Mouse (Mus musculus) hindbrain, embryonic 12.5 days (tissue): Measurements from ENCODE around the gene Bcas1. TPM values are rescaled to one million over a fixed set of nuclear protein-coding genes. Genes with fewer than 3 reads are reported as not detected.
A peak's percentile ranks its signal among the peaks of the same experiment; 100 is the strongest.

Experiments
- ATAC-seq: fragments of 200-750 bp; cut with Nextera tagmentation; 2 replicates; pipeline ENCODE4 v1.8.0; 2017; ENCODE audit warnings: moderate TSS enrichment; ENCODE audit not compliant: low FRiP score
- H3K27ac ChIP-seq: fragments of 300-500 bp; sonication (generic); 2 replicates; pipeline ENCODE4 v1.5.1; 2016; ENCODE audit warnings: mild to moderate bottlenecking
- H3K27me3 ChIP-seq: fragments of 300-500 bp; sonication (generic); 2 replicates; pipeline ENCODE4 v1.6.1; 2016; ENCODE audit warnings: mild to moderate bottlenecking
- H3K36me3 ChIP-seq: fragments of 300-500 bp; sonication (generic); 2 replicates; pipeline ENCODE4 v1.6.1; 2016; ENCODE audit warnings: mild to moderate bottlenecking
- H3K4me1 ChIP-seq: fragments of 300-500 bp; sonication (generic); 2 replicates; pipeline ENCODE4 v1.6.1; 2016
- H3K4me2 ChIP-seq: fragments of 300-500 bp; sonication (generic); replicated peaks from 2 replicates; pipeline ENCODE4 v1.6.1; 2016; ENCODE audit warnings: mild to moderate bottlenecking
- H3K4me3 ChIP-seq: fragments of 300-500 bp; sonication (generic); 2 replicates; pipeline ENCODE4 v1.5.1; 2016; ENCODE audit warnings: mild to moderate bottlenecking
- H3K9ac ChIP-seq: fragments of 300-500 bp; sonication (generic); 2 replicates; pipeline ENCODE4 v1.6.1; 2016; ENCODE audit warnings: mild to moderate bottlenecking, moderate library complexity
- H3K9me3 ChIP-seq: fragments of 300-500 bp; sonication (generic); replicated peaks from 2 replicates; pipeline ENCODE4 v1.6.1; 2016; ENCODE audit warnings: mild to moderate bottlenecking
- WGBS: fragments of 180-500 bp; shearing (Covaris S2); methylation state at CpG from one replicate; pipeline ENCODE4 v1.1.7; 2016; 5-methylcytosine and 5-hydroxymethylcytosine counted together
- polyA plus RNA-seq: library from polyadenylated mRNA; unstranded; fragments of >200 nt; fragmentation: Nextera tagmentation; extraction: Ambion mirVana; gene quantifications from 2 replicates; pipeline ENCODE4 v1.2.1, GENCODE M21; 2016

Gene Bcas1
- polyA plus RNA-seq, 1 experiment from 2014 or later, result 10.1 TPM

- WGBS, result 11% methylated on average over 9 of the region's 9 CpGs
- Histone ChIP-seq H3K27ac (no peak overlapping the region), H3K9ac (no peak overlapping the region), H3K27me3 (peaks cover 5% of the 10 kb centered on the region; the same call in 1 of the 2 replicates), H3K4me3 (no peak overlapping the region), H3K4me2 (peak overlapping the region; percentile 27; the same call in 1 of the 2 replicates), H3K4me1 (peaks cover 3% of the 10 kb centered on the region; the same call in 1 of the 2 replicates), H3K36me3 (no peaks in the 10 kb centered on the region), H3K9me3 (no peaks in the 10 kb centered on the region)
- ATAC-seq, result peak; percentile 43; the same call in 1 of the 2 replicates
These were observed 23.3 kb upstream of the Bcas1 start for GRCm38 (mm10) chr2:170450933-170451332.

- H3K4me2 ChIP-seq, result no peak overlapping the region
- H3K9ac ChIP-seq, result no peak overlapping the region
- peaks cover 5% of the 10 kb centered on the region; the same call in 1 of the 2 replicates for H3K27me3 ChIP-seq
- peaks cover 3% of the 10 kb centered on the region; the same call in 1 of the 2 replicates for H3K4me1 ChIP-seq
- H3K9me3 ChIP-seq, result no peaks in the 10 kb centered on the region
- H3K36me3 ChIP-seq, result no peaks in the 10 kb centered on the region
- 66% methylated on average over 10 of the region's 10 CpGs for WGBS
- H3K27ac ChIP-seq, result no peak overlapping the region
- H3K4me3 ChIP-seq, result no peak overlapping the region
- no peak for ATAC-seq
These were observed 20.0 kb upstream of the Bcas1 start for GRCm38 (mm10) chr2:170447651-170448050.

GRCm38 (mm10) chr2:170446843-170447383 is 19.3 kb upstream of the Bcas1 start:
- Histone ChIP-seq H3K36me3 (no peaks in the 10 kb centered on the region), H3K9me3 (no peaks in the 10 kb centered on the region), H3K27me3 (peaks cover 5% of the 10 kb centered on the region; the same call in 1 of the 2 replicates), H3K4me2 (no peak overlapping the region), H3K4me1 (peaks cover 3% of the 10 kb centered on the region; the same call in 1 of the 2 replicates), H3K4me3 (no peak overlapping the region), H3K9ac (no peak overlapping the region), H3K27ac (no peak overlapping the region)
- ATAC-seq, result no peak
- 75% methylated on average over 5 of the region's 5 CpGs for WGBS

- no peaks in the 10 kb centered on the region for H3K27me3 ChIP-seq
- no peak for ATAC-seq
- H3K9me3 ChIP-seq, result no peaks in the 10 kb centered on the region
- H3K4me2 ChIP-seq, result no peak overlapping the region
- H3K4me3 ChIP-seq, result no peak overlapping the region
- no peak overlapping the region for H3K9ac ChIP-seq
- WGBS, result 90% methylated on average over 5 of the region's 5 CpGs
- H3K27ac ChIP-seq, result no peak overlapping the region
- no peaks in the 10 kb centered on the region for H3K4me1 ChIP-seq
- no peaks in the 10 kb centered on the region for H3K36me3 ChIP-seq
These were observed 18.2 kb upstream of the Bcas1 start for GRCm38 (mm10) chr2:170445861-170446260.

- ATAC-seq, result no peak
- H3K36me3 ChIP-seq, result no peaks in the 10 kb centered on the region
- 0 out of 2 replicates have a peak, but pooled peaks cover 4% of the 10 kb centered on the region for H3K27me3 ChIP-seq
- peaks cover 3% of the 10 kb centered on the region; the same call in 1 of the 2 replicates for H3K4me1 ChIP-seq
- H3K4me3 ChIP-seq, result no peak overlapping the region
- H3K4me2 ChIP-seq, result no peak overlapping the region
- no peak overlapping the region for H3K27ac ChIP-seq
- no peaks in the 10 kb centered on the region for H3K9me3 ChIP-seq
- WGBS, result 78% methylated on average over 3 of the region's 3 CpGs
- no peak overlapping the region for H3K9ac ChIP-seq
These were observed 14.9 kb upstream of the Bcas1 start for GRCm38 (mm10) chr2:170442535-170442934.

GRCm38 (mm10) chr2:170438782-170439181 is 11.1 kb upstream of the Bcas1 start:
- WGBS, result 51% methylated on average over 13 of the region's 13 CpGs
- Histone ChIP-seq H3K4me2 (0 out of 2 replicates have a peak overlapping the region, but pooled peaks have one; percentile 13), H3K9me3 (no peaks in the 10 kb centered on the region), H3K4me3 (no peak overlapping the region), H3K9ac (no peak overlapping the region), H3K27ac (no peak overlapping the region), H3K4me1 (peaks cover 3% of the 10 kb centered on the region; the same call in 1 of the 2 replicates), H3K36me3 (no peaks in the 10 kb centered on the region), H3K27me3 (peaks cover 8% of the 10 kb centered on the region; the same call in 1 of the 2 replicates)
- no peak for ATAC-seq

GRCm38 (mm10) chr2:170436204-170436603 is 8.6 kb upstream of the Bcas1 start:
- peaks cover 3% of the 10 kb centered on the region; the same call in 1 of the 2 replicates for H3K4me1 ChIP-seq
- no peaks in the 10 kb centered on the region for H3K9me3 ChIP-seq
- H3K36me3 ChIP-seq, result no peaks in the 10 kb centered on the region
- no peak overlapping the region for H3K4me3 ChIP-seq
- H3K27me3 ChIP-seq, result peaks cover 8% of the 10 kb centered on the region; the same call in 1 of the 2 replicates
- no peak overlapping the region for H3K4me2 ChIP-seq
- 69% methylated on average over 4 of the region's 4 CpGs for WGBS
- H3K27ac ChIP-seq, result no peak overlapping the region
- no peak for ATAC-seq
- no peak overlapping the region for H3K9ac ChIP-seq

GRCm38 (mm10) chr2:170432152-170432551 is 4.5 kb upstream of the Bcas1 start:
- ATAC-seq, result no peak
- no peak overlapping the region for H3K27ac ChIP-seq
- no peaks in the 10 kb centered on the region for H3K9me3 ChIP-seq
- 60% methylated on average over 6 of the region's 6 CpGs for WGBS
- H3K4me3 ChIP-seq, result no peak overlapping the region
- H3K4me1 ChIP-seq, result no peaks in the 10 kb centered on the region; the same call in 1 of the 2 replicates
- H3K27me3 ChIP-seq, result peaks cover 5% of the 10 kb centered on the region; the same call in 1 of the 2 replicates
- H3K36me3 ChIP-seq, result no peaks in the 10 kb centered on the region
- H3K4me2 ChIP-seq, result no peak overlapping the region
- H3K9ac ChIP-seq, result no peak overlapping the region

GRCm38 (mm10) chr2:170428966-170429365 is 1.3 kb upstream of the Bcas1 start:
- H3K36me3 ChIP-seq, result no peaks in the 10 kb centered on the region
- 58% methylated on average over 8 of the region's 8 CpGs for WGBS
- H3K4me2 ChIP-seq, result no peak overlapping the region
- H3K4me3 ChIP-seq, result no peak overlapping the region
- no peak for ATAC-seq
- H3K27me3 ChIP-seq, result no peaks in the 10 kb centered on the region
- H3K9ac ChIP-seq, result no peak overlapping the region
- no peaks in the 10 kb centered on the region; the same call in 1 of the 2 replicates for H3K9me3 ChIP-seq
- H3K4me1 ChIP-seq, result no peaks in the 10 kb centered on the region; the same call in 1 of the 2 replicates
- no peak overlapping the region for H3K27ac ChIP-seq

- ATAC-seq, result no peak
- H3K4me3 ChIP-seq, result no peak overlapping the region
- no peaks in the 10 kb centered on the region for H3K36me3 ChIP-seq
- H3K9me3 ChIP-seq, result no peaks in the 10 kb centered on the region; the same call in 1 of the 2 replicates
- H3K27ac ChIP-seq, result no peak overlapping the region
- H3K4me1 ChIP-seq, result no peaks in the 10 kb centered on the region; the same call in 1 of the 2 replicates
- 64% methylated on average over 3 of the region's 3 CpGs for WGBS
- no peak overlapping the region for H3K4me2 ChIP-seq
- no peak overlapping the region for H3K9ac ChIP-seq
- no peaks in the 10 kb centered on the region for H3K27me3 ChIP-seq
These were observed 3.5 kb downstream of the Bcas1 start for GRCm38 (mm10) chr2:170424131-170424530.

- H3K27me3 ChIP-seq, result no peaks in the 10 kb centered on the region
- no peak overlapping the region for H3K4me2 ChIP-seq
- no peaks in the 10 kb centered on the region for H3K36me3 ChIP-seq
- 45% methylated on average over 4 of the region's 4 CpGs for WGBS
- no peak overlapping the region for H3K4me3 ChIP-seq
- no peak overlapping the region for H3K27ac ChIP-seq
- no peak overlapping the region for H3K9ac ChIP-seq
- ATAC-seq, result no peak
- H3K9me3 ChIP-seq, result no peaks in the 10 kb centered on the region; the same call in 1 of the 2 replicates
- no peaks in the 10 kb centered on the region for H3K4me1 ChIP-seq
These were observed 5.7 kb downstream of the Bcas1 start for GRCm38 (mm10) chr2:170421924-170422323.

GRCm38 (mm10) chr2:170418748-170419147 is 8.9 kb downstream of the Bcas1 start:
- H3K36me3 ChIP-seq, result no peaks in the 10 kb centered on the region
- H3K9me3 ChIP-seq, result no peaks in the 10 kb centered on the region
- no peak overlapping the region for H3K9ac ChIP-seq
- H3K27me3 ChIP-seq, result no peaks in the 10 kb centered on the region
- H3K27ac ChIP-seq, result no peak overlapping the region
- H3K4me2 ChIP-seq, result no peak overlapping the region
- H3K4me1 ChIP-seq, result no peaks in the 10 kb centered on the region
- 54% methylated on average over 10 of the region's 10 CpGs for WGBS
- H3K4me3 ChIP-seq, result no peak overlapping the region
- no peak for ATAC-seq
